Mouse (Mus musculus) spleen, postnatal 4 days (tissue): ENCODE data around the gene Heg1.

Experiments used
- DNase-seq, 2 experiments: peaks; one replicate each; pipeline ENCODE4 v3.0.0; 2022; ENCODE audit warnings: low spot score in 2 of 2

Gene Heg1

DNA sequence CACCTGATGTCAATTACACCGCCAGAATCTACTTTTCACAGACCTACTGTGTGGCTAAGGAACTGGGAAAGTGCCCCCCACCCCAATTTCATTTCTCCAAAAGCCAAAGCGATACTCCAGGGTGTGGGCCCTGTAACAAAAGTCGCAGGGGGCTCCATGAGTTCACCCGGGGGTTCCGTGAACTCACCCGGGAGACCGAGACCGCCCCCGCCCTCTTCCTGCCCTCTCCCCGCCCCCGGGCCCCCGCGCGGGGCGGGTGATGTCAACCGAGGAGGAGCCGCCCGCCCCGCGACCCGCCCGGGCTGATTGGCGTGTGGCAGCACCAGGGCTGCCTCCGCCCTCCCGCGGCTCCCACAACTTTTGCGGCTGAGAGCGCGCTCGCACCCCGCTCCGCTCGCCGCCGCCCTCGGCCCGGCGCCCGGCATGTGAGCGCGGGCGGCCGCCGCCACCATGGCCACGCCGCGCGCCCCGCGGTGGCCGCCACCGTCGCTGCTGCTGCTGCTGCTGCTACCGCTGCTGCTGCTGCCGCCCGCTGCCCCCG, at the start of gene Heg1:
Gene Heg1 (plus strand): TSS at position 209 of the 541 bp plus-strand sequence.
- DNase-seq, result peak; percentile 81 to 90

DNA sequence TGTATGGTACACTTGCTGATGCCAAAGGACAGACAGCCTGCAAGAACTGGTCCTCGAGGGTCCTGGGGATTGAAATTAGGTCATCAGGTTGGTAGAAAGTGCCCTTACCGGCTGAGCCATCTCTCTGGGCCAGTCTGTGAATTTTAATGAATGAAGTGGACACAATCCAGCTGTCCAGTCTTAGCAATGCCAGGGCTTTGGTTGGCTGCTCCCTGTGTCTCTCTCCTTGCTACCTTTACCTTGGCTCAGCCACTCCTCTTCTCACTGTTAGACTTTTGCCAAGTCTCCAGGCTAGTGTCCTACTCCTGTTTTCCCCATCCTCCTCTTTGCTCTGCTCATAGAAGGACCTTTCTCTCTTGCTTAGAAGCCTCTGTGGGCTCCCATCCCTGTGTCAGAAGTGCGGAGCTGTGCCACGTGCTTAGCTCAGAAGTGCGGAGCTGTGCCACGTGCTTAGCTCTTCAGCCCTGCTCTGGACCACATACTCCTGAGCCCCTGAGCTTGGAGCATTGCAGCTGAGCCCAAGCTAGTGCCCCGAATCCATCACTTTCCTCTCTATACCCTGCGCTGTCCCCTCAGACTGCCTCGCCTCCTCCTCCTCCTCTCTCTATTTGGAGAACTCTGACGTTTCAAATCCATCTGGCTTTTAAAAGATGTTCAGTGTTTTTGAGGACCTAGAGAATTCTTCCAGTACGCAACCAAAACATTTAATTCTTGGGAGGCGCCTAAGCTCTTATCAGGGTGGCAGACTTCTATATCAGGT, 48.2 kb upstream of the Heg1 start:
- DNase-seq, result no peak

DNA sequence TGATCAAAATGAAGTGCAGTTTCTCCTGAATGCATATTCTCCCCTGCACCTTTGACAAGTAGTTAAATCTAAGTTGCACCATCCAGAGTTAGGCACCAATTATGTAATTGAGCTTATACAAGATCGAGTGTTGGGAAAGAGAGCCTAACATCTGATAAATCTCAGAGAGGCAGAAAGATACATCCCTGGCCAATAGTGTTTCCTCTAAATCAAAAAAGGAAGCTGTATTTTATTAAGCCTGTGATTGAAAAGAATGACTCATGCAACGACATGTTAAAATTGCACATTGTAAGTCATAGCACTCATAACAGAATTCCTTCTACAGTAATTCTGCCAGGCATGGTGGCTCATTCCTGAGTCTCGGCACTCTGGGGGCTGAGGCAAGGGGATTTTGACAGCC, 42.4 kb upstream of the Heg1 start:
- DNase-seq, result no peak

DNA sequence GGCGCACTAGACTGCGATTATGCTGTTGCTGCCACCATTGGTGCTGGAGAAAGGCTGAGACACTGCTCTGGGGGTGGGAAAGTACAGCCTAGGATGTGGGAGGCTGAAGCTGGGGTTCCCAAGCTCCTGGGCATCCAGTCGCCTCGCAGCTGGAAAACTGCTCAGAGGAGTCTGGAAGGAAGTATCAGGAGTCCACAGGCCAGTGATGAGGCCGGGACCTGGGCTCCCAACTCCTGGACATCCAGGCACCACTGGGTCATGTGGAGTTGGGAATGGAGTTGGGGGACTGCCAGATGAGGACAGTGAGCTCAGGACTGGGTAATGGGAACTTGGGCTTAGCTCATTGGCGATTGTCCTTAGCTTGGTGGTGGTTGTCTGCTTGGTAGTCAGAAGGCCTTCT, 31.1 kb upstream of the Heg1 start:
- DNase-seq, result peak in 1 of 2 experiments; percentile 51

DNA sequence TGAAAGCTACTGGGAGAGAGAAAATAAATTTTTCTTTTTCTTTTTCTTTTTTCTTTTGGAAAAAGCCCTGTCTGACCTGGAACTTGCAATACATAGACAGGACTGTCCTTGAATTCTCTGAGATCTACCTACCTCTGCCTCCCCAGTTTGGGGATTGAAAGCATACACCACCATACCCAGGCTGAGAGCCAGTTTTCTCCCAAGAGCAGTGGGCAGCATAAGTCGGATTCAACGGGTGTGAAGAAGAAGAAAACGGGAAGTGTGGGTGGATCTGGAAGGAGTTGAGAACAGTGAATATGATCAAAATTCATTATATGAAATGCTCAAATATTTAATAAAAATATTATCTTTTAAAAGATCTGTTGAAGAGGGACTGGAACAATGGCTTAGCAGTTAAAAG, 28.7 kb upstream of the Heg1 start:
- peak in 1 of 2 experiments; percentile 22 for DNase-seq

DNA sequence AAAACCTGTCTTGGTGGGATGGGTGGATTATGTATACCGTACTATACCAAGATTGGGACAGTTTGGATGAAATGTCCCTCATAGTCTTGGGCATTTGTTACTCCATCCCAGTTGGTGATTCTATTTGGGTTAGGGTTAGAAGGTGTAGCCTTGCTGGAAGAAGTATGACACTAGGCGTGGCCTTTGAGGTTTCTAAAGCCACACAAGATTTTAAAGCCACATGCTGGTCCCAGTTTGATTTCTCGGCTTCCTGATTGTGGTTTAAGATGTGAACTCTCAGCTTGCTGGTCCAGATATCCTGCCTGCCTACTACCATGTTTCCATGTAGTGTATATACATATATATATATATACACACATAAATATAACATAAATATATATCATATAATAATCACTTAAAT, 27.0 kb upstream of the Heg1 start:
- DNase-seq, result peak in 1 of 2 experiments; percentile 7

DNA sequence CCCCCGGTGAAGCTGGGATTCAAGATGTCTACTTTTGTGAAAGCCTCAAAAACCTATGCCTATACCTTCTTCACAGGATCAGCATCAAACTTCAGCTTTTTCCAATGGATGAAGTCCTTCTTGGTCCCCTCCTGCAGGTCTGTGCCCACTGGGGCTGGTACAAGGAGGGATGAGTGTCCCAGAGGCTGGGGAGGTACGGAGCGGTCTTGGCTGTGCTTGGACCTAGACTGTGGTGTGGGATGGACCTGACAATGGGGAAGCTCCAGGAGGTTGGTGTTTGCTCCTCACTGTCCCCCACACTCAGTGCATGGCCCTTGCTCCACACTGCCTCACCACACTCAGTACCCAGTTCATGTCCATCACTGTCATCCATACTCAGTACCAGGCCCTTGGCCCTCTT, 26.0 kb upstream of the Heg1 start:
- peak in 1 of 2 experiments; percentile 43 for DNase-seq

DNA sequence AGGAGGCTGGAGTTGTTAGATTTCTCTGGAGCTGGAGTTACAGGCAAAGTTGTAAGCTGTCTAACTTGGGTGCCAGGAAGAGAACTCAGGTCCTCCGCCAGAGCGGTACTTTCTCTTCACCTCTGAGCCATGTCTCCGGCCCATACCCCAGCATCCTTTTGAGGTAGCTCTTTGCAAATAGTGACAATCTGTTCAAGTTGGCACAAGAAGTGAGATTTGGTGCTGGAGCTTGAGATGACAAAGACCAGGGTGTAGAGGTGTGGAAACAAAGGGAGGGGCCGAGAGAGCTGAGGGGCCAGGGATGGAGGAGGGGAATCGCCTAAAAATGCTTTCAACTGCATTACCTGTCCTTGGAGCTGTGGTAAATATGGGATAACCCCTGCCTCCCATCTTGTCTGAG, 24.6 kb upstream of the Heg1 start:
- DNase-seq, result no peak

DNA sequence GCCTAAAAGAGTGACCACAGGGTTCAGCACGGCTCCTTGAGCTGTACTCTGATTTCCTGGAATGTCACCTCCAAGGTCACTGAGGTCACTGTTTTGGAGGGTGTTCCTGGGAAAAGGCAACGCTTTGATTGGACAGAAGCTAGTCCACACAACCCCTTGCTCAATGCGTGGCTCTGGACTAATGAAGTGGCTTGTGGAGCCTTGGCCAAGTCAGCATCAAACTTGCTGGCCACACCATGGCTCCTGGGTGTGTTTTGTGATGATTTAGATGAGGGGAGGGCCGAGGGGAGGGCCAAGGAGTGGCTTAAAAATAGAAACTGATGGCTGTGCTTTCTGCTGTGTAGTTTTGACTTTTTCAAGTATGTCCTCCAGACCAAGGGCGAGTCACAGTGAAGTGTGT, 24.0 kb upstream of the Heg1 start:
- DNase-seq, result no peak

DNA sequence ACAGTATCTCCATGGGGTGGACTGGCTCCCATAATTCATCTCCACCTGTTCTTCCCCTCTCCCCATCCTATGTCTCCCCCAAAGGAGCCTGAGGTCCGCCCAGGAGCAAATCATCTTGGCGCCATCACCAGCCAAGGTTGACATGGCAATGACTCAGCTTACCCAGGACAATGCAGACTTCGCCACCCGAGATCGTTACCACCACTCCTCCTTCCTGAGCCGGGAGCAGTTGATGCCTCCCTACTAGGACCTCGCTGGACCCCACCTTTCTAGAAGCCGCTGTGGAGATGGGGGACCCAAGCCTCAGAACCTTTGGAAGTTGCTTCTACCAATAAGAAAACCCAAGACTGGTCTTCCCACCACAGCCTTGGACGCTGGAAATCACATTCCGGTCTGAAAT, 21.3 kb upstream of the Heg1 start:
- DNase-seq, result no peak

DNA sequence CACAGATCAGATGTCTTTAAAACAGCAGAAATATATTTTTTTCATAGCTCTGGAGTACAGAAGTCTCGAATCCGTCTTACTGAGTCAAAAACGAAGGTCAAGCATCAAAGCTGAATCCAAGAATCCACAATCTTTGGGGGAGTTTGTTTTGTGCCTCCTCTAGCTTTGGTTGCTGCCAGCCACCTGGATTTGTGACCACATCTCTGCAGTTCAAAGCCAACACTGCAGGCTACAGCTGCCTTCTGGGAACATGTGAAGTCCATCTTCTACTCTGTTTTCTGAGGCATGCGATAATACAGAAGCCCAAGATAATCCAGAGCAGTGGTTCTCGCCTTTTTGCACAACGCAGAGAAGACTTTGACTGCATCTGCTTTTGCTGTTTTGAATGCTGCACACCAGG, 17.9 kb upstream of the Heg1 start:
- DNase-seq, result no peak

DNA sequence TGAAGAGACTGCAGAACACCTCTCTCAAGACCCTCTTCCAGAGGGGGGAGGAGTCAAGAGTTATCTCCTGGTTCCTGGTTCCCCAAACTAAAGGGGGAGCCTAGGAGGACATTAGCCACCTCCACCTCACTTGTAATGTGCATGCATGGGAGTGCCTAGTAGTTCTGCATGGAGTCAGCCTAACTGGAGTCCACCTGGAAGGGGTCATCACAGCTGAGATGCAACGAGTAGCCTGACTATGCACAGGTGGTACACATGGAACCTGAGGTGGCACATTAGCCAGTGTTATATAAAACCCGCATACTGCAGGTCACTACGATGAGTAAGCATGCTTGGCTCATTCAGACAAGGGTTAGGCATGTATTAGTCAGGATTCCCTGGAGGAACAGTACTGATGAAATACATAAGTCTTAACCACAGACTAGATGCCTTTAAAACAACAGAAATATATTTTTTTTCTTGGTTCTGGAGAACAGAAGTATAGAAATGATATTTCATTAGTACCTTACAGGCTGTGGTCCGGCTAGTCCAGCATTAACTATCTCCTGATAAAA, 17.1 kb upstream of the Heg1 start:
- DNase-seq, result no peak

DNA sequence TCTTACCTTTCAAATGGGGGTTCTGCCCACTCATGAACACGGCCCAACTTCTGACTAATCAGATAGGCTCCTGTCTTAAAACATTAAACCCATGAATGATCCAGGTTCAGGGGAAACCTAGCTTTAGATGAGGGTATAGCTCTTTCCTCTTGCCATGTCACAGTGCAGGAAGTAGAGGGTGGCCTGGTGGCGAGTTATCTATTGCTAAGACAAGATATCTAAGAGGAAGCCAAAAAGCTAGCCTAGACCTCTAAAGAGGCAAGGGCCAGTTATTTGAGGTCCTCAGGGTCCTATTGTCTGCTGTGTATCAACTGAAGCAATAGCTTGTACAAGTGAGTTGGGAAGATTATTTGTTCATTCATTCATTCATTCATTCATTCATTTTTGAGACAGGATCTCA, 15.7 kb upstream of the Heg1 start:
- no peak for DNase-seq

DNA sequence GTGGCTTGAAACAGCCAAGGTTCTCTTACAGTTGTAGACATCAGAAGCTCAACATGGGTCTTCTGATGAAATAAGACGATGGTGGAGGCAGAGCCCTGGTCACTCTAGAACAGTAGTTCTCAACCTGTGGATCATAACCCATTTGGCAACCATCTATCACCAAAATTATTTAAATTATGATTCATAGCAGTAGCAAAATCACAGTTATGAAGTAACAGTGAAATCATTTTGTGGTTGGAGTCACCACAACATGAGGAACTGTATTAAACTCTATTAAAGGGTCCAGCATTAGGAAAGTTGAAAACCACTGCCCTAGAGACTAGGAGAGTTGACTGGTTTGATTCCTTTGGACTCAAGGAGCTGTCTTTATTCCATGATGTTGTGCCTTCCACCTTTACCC, 15.1 kb upstream of the Heg1 start:
- no peak for DNase-seq

DNA sequence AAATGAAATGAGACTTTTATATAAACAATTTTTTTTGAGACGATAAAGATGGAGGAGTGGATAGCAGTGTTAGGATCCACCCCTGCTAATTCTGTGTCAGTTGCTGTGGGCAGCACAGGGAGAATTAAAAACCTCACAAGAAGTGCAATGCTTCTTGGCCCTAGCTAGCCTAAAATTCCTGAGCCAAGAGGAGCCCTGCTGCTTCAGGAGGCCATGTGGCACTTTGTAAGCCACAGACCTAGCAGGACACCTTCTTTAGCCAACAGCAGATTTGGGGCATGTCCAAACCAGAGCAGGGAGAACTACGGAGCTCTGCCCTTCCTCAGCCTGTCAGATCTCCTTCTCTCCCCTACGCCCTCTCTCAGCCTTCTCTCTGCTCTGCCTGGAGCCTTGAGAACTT, 13.8 kb upstream of the Heg1 start:
- DNase-seq, result no peak

DNA sequence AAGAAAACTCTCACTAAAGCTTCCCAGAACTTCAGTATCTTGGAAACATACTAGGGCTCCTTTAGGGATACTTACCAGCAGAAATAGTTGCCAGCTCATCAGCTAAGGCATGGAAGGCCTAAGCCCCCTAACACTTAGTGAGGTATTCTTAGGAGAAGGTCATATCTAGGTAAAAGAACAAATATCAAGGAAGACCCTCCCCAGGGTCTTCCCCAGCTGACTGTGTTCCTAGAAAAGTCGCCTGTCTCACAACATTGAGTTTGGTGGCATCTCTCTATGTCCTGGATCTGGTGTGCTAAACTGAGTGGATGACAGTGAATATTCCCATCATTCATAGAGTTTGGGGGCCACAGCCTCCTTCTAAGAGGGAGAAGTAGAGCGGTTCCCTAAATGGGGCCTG, 13.2 kb upstream of the Heg1 start:
- no peak for DNase-seq

DNA sequence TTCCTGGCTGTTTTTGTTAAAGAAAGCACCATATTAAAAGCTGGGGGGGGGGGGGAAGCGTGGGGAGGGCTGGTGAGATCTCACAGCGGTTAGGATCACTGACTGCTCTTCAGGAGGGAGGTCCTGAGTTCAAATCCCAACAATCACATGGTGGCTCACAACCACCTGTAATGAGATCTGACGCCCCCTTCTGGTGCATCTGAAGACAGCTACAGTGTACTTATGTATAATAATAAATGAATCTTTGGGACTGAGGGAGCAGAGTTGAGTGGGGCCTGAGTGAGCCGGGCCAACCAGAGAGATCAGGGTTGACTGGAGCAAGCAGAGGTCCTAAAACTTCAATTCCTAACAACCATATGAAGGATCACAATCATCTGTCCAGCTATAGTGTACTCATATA, 12.0 kb upstream of the Heg1 start:
- no peak for DNase-seq

DNA sequence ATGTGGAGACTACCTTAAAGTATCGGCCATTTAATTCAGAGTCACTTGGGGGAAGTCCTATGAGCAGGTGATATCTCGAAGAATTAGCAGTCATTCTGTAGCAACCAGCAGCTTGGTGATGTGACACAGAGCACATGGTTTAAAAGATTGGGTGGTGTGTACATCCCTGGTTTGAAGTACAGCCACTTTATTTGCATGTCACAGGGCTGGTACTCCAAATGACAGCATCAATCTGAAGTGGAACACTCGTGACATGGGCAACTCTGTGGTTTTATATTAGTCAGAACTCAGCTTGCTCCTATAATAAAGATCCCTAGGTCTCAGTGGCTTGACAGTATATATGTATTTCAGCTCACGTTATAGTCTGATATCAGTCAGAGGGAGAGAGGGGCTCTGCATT, 11.5 kb upstream of the Heg1 start:
- DNase-seq, result no peak

DNA sequence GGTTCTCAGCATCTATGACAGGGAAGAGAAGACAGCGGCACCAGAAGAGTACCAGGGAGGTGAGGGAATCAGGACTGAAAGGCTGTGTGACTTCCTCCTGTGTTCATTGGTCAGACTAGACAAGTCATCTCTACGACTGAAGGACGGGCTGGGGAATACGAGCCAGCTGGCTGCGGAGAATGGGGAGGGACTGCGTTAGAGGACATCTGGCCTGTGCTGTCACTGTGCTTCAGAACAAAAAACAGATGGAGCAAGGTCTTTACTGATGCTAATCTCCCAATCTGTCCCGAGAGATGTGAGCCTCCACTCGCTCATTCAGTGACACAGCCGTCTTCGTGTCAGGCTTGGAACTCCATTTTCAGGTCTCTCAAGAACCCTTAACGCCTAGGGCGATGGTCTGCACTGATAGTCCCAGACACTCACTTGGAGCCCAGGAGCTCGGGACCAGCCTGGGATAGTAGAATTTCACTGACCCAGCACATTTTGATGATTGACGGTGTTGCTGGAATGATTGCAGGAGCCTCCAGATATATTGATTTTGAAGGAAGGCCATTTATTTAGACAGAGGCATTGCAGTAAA, 10.6 kb upstream of the Heg1 start:
- no peak for DNase-seq

DNA sequence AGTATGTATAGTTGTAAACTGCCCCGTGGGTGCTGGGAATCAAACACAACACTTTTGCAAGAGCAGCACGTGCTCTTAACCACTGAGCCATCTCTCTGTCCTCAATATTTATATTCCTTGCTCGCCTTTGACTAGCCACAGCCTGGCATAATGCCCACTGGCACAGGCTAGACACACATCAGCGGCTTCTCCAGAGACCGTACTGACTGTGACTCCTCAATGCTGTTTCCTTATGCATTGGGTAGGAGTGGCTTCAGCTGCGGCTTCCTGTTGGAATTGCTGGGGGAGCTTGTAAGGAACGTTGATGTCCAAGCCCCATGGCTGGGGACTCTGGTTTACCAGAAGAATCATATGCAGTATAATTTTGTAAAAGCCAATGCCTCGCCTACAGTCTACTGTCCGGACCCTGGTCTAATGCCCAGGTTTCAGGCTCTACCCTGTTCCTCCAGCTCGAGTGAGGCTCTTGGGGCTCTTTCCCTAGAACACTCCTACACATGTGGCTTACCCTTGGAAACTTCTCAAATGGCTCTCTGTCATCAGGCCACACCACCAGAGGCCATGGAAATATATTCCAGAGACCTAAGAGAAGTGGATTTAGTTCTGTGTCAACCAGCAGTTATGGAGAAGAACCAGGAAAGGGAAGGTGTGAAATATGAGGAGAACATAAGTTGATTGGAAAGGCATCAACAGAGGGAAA, 8.9 kb upstream of the Heg1 start:
- DNase-seq, result no peak

DNA sequence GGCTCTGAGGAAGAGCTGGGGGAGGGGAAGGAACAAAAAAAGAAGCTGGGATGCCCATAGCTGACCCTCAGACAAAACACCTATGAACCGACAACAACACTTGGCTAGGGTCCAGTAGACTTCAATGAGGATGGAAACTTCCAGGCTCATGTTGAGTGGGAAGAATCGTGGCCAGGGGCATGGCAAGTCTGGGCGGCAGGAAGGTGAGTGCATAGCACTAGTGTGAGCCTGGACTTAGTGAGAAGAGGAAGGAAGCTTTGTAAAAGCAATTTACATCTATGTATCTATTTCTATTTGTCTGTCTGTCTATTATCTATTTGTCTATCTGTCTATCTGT, 8.4 kb upstream of the Heg1 start:
- DNase-seq, result no peak
